Comparison of ENCODE assay signal across 8 mouse cellular contexts in genomic region chr5:34931516-34932457, GRCm38 (mm10). TPM values are rescaled to one million over a fixed set of nuclear protein-coding genes. Genes with fewer than 3 reads are reported as not detected.
DNase-seq lines count a peak whose midpoint lies in the region; ATAC-seq and TF ChIP-seq lines count a peak whose summit lies in the region.

No protein-coding gene starts in this region.

- no peak for ATAC-seq in heart, embryonic 13.5 days (ENCODE audit: extremely low read depth, insufficient number of reproducible peaks, low FRiP score, low TSS enrichment)
- peak; percentile 45; the same call in 1 of the 2 replicates for ATAC-seq in liver, embryonic 12.5 days
- no peak for ATAC-seq in neural tube, embryonic 15.5 days (ENCODE audit: low FRiP score)
- ATAC-seq in cerebellum, adult (ENCODE audit: insufficient number of reproducible peaks, low FRiP score, low TSS enrichment), result no peak

- peak overlapping the region; percentile 59 for H3K27ac ChIP-seq in left cerebral cortex, adult 2 months
- H3K27ac ChIP-seq in heart, embryonic 13.5 days (replicated peaks), result peak overlapping the region; percentile 83
- H3K27ac ChIP-seq in liver, embryonic 12.5 days, result peak overlapping the region; percentile 89
- H3K27ac ChIP-seq in neural tube, embryonic 15.5 days (replicated peaks), result peak overlapping the region; percentile 63

- no peaks in the 10 kb centered on the region for H3K36me3 ChIP-seq in heart, embryonic 13.5 days
- no peaks in the 10 kb centered on the region for H3K36me3 ChIP-seq in liver, embryonic 12.5 days
- no peaks in the 10 kb centered on the region for H3K36me3 ChIP-seq in neural tube, embryonic 15.5 days

- peak overlapping the region; percentile 26; the same call in 1 of the 2 replicates for H3K4me2 ChIP-seq in heart, embryonic 13.5 days
- H3K4me2 ChIP-seq in liver, embryonic 12.5 days, result no peak overlapping the region
- no peak overlapping the region for H3K4me2 ChIP-seq in neural tube, embryonic 15.5 days

- H3K27me3 ChIP-seq in heart, embryonic 13.5 days (replicated peaks), result no peaks in the 10 kb centered on the region
- 0 out of 2 replicates have a peak, but pooled peaks cover 3% of the 10 kb centered on the region for H3K27me3 ChIP-seq in liver, embryonic 12.5 days (replicated peaks)
- no peaks in the 10 kb centered on the region for H3K27me3 ChIP-seq in neural tube, embryonic 15.5 days (replicated peaks)

- peaks cover 22% of the 10 kb centered on the region for H3K4me1 ChIP-seq in heart, embryonic 13.5 days
- peaks cover 47% of the 10 kb centered on the region for H3K4me1 ChIP-seq in liver, embryonic 12.5 days
- H3K4me1 ChIP-seq in neural tube, embryonic 15.5 days, result peaks cover 23% of the 10 kb centered on the region

- no peaks in the 10 kb centered on the region for H3K9me3 ChIP-seq in heart, embryonic 13.5 days
- H3K9me3 ChIP-seq in liver, embryonic 12.5 days (replicated peaks), result no peaks in the 10 kb centered on the region
- no peaks in the 10 kb centered on the region for H3K9me3 ChIP-seq in neural tube, embryonic 15.5 days (replicated peaks)

- TF ChIP-seq CTCF in left cerebral cortex, adult 2 months (IDR thresholded peaks at IDR 0.05), result no peak

- peak overlapping the region; percentile 50; the same call in 1 of the 2 replicates for H3K9ac ChIP-seq in heart, embryonic 13.5 days
- no peak overlapping the region for H3K9ac ChIP-seq in liver, embryonic 12.5 days
- H3K9ac ChIP-seq in neural tube, embryonic 15.5 days (replicated peaks), result no peak overlapping the region

- no peak overlapping the region for H3K4me3 ChIP-seq in left cerebral cortex, adult 2 months
- no peak overlapping the region for H3K4me3 ChIP-seq in heart, embryonic 13.5 days
- no peak overlapping the region for H3K4me3 ChIP-seq in liver, embryonic 12.5 days
- no peak overlapping the region for H3K4me3 ChIP-seq in neural tube, embryonic 15.5 days (replicated peaks)

- intact Hi-C loops in left cerebral cortex, adult 2 months (cut with DNase I), result no loop called here
- intact Hi-C loops in left cerebral cortex, postnatal 25 days (cut with DNase I), result no loop called here

- no peak for DNase-seq in left cerebral cortex, adult 2 months (ENCODE audit: extremely low spot score in 1 of 2, low spot score in 2 of 2)
- DNase-seq in left cerebral cortex, postnatal 25 days (ENCODE audit: low spot score in 2 of 2), result no peak
- DNase-seq in thymus, postnatal 10 days (ENCODE audit: low spot score in 2 of 2), result no peak
- DNase-seq in right cerebral cortex, postnatal 10 days (ENCODE audit: low spot score in 2 of 2), result no peak

- WGBS in heart, embryonic 13.5 days, result 30% methylated on average over 11 of the region's 11 CpGs
- WGBS in liver, embryonic 12.5 days (ENCODE audit: insufficient replicate concordance), result 58% methylated on average over 11 of the region's 11 CpGs
- WGBS in neural tube, embryonic 15.5 days, result 40% methylated on average over 11 of the region's 11 CpGs

RNA-seq across cellular contexts. Expression of gene Rgs12, which starts 17.5 kb away (rescaled TPM):
- 10 to 100 TPM; 40.5 to 48.3 TPM for total RNA-seq in left cerebral cortex, adult 2 months (2021)
- total RNA-seq in left cerebral cortex, postnatal 25 days (2021), result 10 to 100 TPM; 52.3 to 62.3 TPM
- polyA plus RNA-seq in heart, embryonic 13.5 days (2015; fragmentation: Nextera tagmentation; extraction: Ambion mirVana), result 28.9 and 30.7 TPM in 2 replicates
- polyA plus RNA-seq in liver, embryonic 12.5 days (2016; fragmentation: Nextera tagmentation; extraction: Ambion mirVana), result 30.1 and 31.7 TPM in 2 replicates
- polyA plus RNA-seq in neural tube, embryonic 15.5 days (2015; fragmentation: Nextera tagmentation; extraction: Ambion mirVana), result 32.9 and 33.9 TPM in 2 replicates

RNA-seq across cellular contexts. Expression of gene Msantd1, which starts 24.0 kb away (rescaled TPM):
- total RNA-seq in left cerebral cortex, adult 2 months (2021), result 1 to 10 TPM; 4.2 to 6.7 TPM
- total RNA-seq in left cerebral cortex, postnatal 25 days (2021), result 1 to 10 TPM; 7.6 to 8.0 TPM
- polyA plus RNA-seq in heart, embryonic 13.5 days (2015; fragmentation: Nextera tagmentation; extraction: Ambion mirVana), result 0.52 TPM in 1 of 2 replicates, not detected in the other
- polyA plus RNA-seq in liver, embryonic 12.5 days (2016; fragmentation: Nextera tagmentation; extraction: Ambion mirVana), result 0.18 and 0.69 TPM in 2 replicates
- polyA plus RNA-seq in neural tube, embryonic 15.5 days (2015; fragmentation: Nextera tagmentation; extraction: Ambion mirVana), result 2.9 and 3.7 TPM in 2 replicates
